In genomic region chr3:143384357-143384756, GRCm38 (mm10) we compare ENCODE assay signal across 19 mouse cellular contexts.
A peak's percentile ranks its signal among the peaks of the same experiment; 100 is the strongest.
DNase-seq lines count a peak whose midpoint lies in the region; ATAC-seq lines count a peak whose summit lies in the region.
"Had no signal": no experiment of that assay in that cellular context is flagged by ENCODE, and none has a peak within 500 bp of the region (broad histone marks: within the 10 kb centered on the region; RNA-seq: fewer than 3 reads in every experiment).

No protein-coding gene starts in this region.

- no peak overlapping the region for H3K27ac ChIP-seq in embryonic facial prominence, embryonic 10.5 days (replicated peaks)
- H3K27ac ChIP-seq in midbrain, embryonic 11.5 days (ENCODE audit: low read depth, low read length) = no peak overlapping the region
- H3K27ac ChIP-seq: forebrain, embryonic 15.5 days; hindbrain, embryonic 13.5 days; limb, embryonic 13.5 days; liver, embryonic 14.5 days; neural tube, embryonic 12.5 days; stomach, embryonic 15.5 days had no signal

- H3K4me3 ChIP-seq in embryonic facial prominence, embryonic 10.5 days = no peak overlapping the region
- H3K4me3 ChIP-seq in midbrain, embryonic 11.5 days (ENCODE audit: low read depth, low read length) = no peak overlapping the region
- H3K4me3 ChIP-seq: forebrain, embryonic 15.5 days; hindbrain, embryonic 13.5 days; limb, embryonic 13.5 days; neural tube, embryonic 12.5 days; stomach, embryonic 15.5 days had no signal

- 86% methylated on average over 1 of the region's 1 CpGs for WGBS in embryonic facial prominence, embryonic 10.5 days
- 85% methylated on average over 1 of the region's 1 CpGs for WGBS in midbrain, embryonic 11.5 days

- no peak overlapping the region for H3K9ac ChIP-seq in midbrain, embryonic 11.5 days (ENCODE audit: low read length)
- H3K9ac ChIP-seq: forebrain, embryonic 15.5 days; hindbrain, embryonic 13.5 days; limb, embryonic 13.5 days; liver, embryonic 14.5 days; neural tube, embryonic 12.5 days; stomach, embryonic 15.5 days had no signal

- no peaks in the 10 kb centered on the region for H3K27me3 ChIP-seq in embryonic facial prominence, embryonic 10.5 days (replicated peaks; ENCODE audit: low read depth, poor library complexity, severe bottlenecking)
- no peaks in the 10 kb centered on the region for H3K27me3 ChIP-seq in midbrain, embryonic 11.5 days (ENCODE audit: control insufficient read depth, insufficient read depth, low read length)
- H3K27me3 ChIP-seq: forebrain, embryonic 15.5 days; hindbrain, embryonic 13.5 days; limb, embryonic 13.5 days; neural tube, embryonic 12.5 days; stomach, embryonic 15.5 days had no signal

- H3K36me3 ChIP-seq in embryonic facial prominence, embryonic 10.5 days (replicated peaks) = no peaks in the 10 kb centered on the region
- no peaks in the 10 kb centered on the region for H3K36me3 ChIP-seq in midbrain, embryonic 11.5 days (ENCODE audit: control insufficient read depth, insufficient read depth, low read length)
- H3K36me3 ChIP-seq: forebrain, embryonic 15.5 days; hindbrain, embryonic 13.5 days; limb, embryonic 13.5 days; neural tube, embryonic 12.5 days; stomach, embryonic 15.5 days had no signal

- no peak for ATAC-seq in midbrain, embryonic 11.5 days (ENCODE audit: low FRiP score)
- ATAC-seq in granulocyte monocyte progenitor cell, adult 5-6 weeks (replicated peaks; ENCODE audit: poor library complexity, severe bottlenecking) = no peak
- ATAC-seq: forebrain, embryonic 15.5 days; lung, postnatal 0 days had no signal

- intact Hi-C loops in left cerebral cortex, postnatal 4 days (cut with DNase I) = no loop called here
- intact Hi-C loops in left cerebral cortex, postnatal 14 days (cut with DNase I) = no loop called here

- H3K4me2 ChIP-seq in midbrain, embryonic 11.5 days = no peak overlapping the region
- H3K4me2 ChIP-seq: forebrain, embryonic 15.5 days; heart, embryonic 11.5 days; hindbrain, embryonic 13.5 days; limb, embryonic 13.5 days; neural tube, embryonic 12.5 days; stomach, embryonic 15.5 days had no signal

- H3K4me1 ChIP-seq in embryonic facial prominence, embryonic 10.5 days = peaks cover 1% of the 10 kb centered on the region; the same call in 1 of the 2 replicates
- H3K4me1 ChIP-seq in midbrain, embryonic 11.5 days (ENCODE audit: control insufficient read depth, insufficient read depth, low read length) = no peaks in the 10 kb centered on the region
- H3K4me1 ChIP-seq: forebrain, embryonic 15.5 days; hindbrain, embryonic 13.5 days; limb, embryonic 13.5 days; neural tube, embryonic 12.5 days; stomach, embryonic 15.5 days had no signal

- H3K9me3 ChIP-seq in embryonic facial prominence, embryonic 10.5 days = no peaks in the 10 kb centered on the region
- no peaks in the 10 kb centered on the region for H3K9me3 ChIP-seq in midbrain, embryonic 11.5 days (ENCODE audit: control insufficient read depth, low read length)
- H3K9me3 ChIP-seq: forebrain, embryonic 15.5 days; hindbrain, embryonic 13.5 days; neural tube, embryonic 12.5 days; stomach, embryonic 15.5 days had no signal

- DNase-seq in left cerebral cortex, adult 11 months (ENCODE audit: low spot score) = peak; percentile 53
- DNase-seq in left cerebral cortex, postnatal 4 days = no peak
- DNase-seq in layer of hippocampus, adult 9-11 months = peak; percentile 81
- DNase-seq in left cerebral cortex, postnatal 14 days (ENCODE audit: low spot score in 2 of 2) = peak; percentile 54 to 68
- peak; percentile 71 to 73 for DNase-seq in right cerebral cortex, postnatal 36 days (ENCODE audit: low spot score in 2 of 2)
- DNase-seq in embryonic facial prominence, embryonic 10.5 days (ENCODE audit: low spot score) = no peak
- no peak for DNase-seq in midbrain, embryonic 11.5 days (ENCODE audit: low spot score, missing footprints)
- DNase-seq: cerebellum, postnatal 10 days; gastrocnemius, postnatal 25 days; heart, postnatal 14 days had no signal

Comparison
In these comparisons a context has a peak if more than half of its experiments do, and no peak if none do; other contexts are left out.
1. DNase-seq: peak in left cerebral cortex, adult 11 months (single experiment), layer of hippocampus, adult 9-11 months (single experiment), left cerebral cortex, postnatal 14 days (2 of 2) and right cerebral cortex, postnatal 36 days (2 of 2); none in left cerebral cortex, postnatal 4 days (single experiment), embryonic facial prominence, embryonic 10.5 days (single experiment) and midbrain, embryonic 11.5 days (single experiment).